Mouse (Mus musculus) granulocyte monocyte progenitor cell, adult 5-6 weeks (primary cell): ENCODE data around the gene Kcnj4. TPM values are rescaled to one million over a fixed set of nuclear protein-coding genes. Genes with fewer than 3 reads are reported as not detected.
A peak's percentile ranks its signal among the peaks of the same experiment; 100 is the strongest.

Experiments used
- ATAC-seq: replicated peaks from 2 replicates; pipeline ENCODE4 v1.8.0; 2016; ENCODE audit warnings: mild to moderate bottlenecking, moderate TSS enrichment, inconsistent platforms; ENCODE audit not compliant: poor library complexity, severe bottlenecking
- total RNA-seq, 2 experiments: library from RNA; stranded (forward) in 1 of 2; stranded (reverse) in 1 of 2; fragments of 200-712, 200-1000 nt in 1 of 2; fragments of >200 nt in 1 of 2; fragmentation: Nextera tagmentation in 1 of 2; gene quantifications; 2 replicates each; pipeline ENCODE4 v1.2.3; 2014 to 2017

The Kcnj4 gene
- total RNA-seq (2014; fragmentation: Nextera tagmentation) (not detected in 2 replicates), total RNA-seq (2017) (not detected in 2 replicates)

DNA sequence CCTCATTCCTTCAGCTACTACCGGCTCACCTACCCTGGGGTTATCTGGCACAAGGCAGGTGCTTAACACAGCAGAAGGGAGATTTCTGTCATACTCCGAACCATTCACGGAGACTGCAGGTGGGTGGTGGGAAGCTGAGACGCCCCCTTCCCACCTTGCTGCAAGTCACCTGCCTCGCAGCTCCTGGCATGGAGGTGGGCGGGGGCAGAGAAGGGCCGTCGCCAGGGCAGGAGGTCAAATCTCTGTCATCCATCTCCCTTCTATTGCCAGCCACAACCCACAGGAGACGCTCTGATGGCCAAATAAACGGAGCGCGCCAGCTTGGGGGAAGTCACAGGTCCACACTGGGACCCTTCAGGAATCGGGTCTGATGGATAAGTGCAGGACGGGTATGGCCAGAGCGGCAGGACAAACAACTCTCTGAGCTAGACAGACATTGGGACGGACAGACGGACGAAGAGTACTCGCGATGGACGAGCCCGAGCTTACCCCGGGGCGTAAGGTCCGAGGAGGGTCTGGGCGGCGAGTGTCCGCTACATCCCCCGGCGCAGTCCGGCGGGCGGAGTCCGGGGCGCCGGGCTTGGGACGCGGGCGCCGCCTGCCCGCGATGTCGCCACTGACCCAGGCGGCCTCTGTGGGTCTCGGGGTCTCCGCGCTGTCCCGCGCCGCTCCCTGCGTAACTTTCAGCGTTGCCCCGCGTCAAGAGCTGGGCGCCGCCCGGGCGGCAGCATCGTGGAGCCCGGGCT is at the start of gene Kcnj4:
Gene Kcnj4 (minus strand): TSS at position 535 of the 746 bp plus-strand sequence.
- ATAC-seq: no peak

DNA sequence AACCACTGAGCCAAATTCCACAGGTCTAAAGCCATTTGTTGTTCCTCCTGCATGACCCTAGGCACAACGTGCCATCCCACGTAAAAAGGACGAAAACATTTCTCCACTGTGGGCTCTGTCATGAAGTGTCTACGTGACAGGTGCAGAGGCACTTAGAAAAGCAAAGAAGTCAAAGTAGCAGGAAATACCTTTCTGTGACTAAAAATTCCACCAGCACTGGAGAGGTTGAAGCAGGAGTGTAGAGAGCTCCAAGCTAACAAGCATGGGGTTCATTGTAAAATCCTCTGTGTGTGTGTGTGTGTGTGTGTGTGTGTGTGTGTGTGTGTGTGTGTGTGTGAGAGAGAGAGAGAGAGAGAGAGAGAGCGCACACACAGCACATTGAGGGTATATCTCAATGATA is 47.5 kb upstream of the Kcnj4 start:
- ATAC-seq: no peak

DNA sequence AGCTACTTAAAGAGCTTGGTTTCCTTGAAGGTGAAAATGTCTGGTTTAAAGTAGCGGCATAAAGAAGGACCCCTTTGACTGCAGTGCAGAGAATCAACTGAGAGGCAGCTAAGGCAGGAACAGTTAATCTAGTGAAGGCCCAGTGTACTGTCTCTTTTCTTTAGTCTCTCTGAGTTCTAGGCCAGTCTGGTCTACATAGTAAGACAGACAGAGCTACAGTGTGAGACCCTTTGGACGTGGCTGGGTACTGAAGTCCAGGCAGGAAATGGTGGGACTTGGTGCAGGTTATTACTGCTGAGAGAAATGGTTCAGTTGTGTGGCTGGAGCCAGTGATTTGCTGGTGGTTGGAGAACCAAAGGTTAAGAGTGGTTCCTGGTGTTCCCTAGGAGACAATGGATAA is 43.2 kb upstream of the Kcnj4 start:
- no peak for ATAC-seq

DNA sequence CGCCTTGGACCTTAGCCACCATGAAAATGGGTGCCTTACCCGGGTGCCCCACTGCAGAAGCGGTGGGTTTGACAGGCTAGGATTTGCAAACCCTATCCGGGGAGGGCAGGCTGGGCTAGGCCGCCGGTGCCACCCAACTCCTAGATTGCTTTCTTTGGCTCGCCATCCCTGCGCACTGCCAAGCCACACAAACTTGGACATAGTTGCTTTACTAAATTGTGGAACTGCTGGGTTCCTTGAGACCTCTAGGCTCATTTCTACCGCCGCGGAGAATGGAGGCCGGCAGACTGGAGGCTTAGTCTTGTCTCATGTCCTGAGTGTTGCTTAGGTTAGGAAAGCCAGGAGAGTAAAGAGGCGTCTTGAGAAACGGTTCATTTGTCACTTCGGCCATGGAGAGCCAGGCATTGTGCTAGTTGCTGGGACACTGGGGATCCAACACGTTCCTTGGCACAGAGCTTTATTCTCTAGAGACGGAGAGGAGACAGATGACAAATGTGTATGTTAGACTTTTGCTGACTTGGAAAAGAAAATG is 42.3 kb upstream of the Kcnj4 start:
- ATAC-seq: no peak

DNA sequence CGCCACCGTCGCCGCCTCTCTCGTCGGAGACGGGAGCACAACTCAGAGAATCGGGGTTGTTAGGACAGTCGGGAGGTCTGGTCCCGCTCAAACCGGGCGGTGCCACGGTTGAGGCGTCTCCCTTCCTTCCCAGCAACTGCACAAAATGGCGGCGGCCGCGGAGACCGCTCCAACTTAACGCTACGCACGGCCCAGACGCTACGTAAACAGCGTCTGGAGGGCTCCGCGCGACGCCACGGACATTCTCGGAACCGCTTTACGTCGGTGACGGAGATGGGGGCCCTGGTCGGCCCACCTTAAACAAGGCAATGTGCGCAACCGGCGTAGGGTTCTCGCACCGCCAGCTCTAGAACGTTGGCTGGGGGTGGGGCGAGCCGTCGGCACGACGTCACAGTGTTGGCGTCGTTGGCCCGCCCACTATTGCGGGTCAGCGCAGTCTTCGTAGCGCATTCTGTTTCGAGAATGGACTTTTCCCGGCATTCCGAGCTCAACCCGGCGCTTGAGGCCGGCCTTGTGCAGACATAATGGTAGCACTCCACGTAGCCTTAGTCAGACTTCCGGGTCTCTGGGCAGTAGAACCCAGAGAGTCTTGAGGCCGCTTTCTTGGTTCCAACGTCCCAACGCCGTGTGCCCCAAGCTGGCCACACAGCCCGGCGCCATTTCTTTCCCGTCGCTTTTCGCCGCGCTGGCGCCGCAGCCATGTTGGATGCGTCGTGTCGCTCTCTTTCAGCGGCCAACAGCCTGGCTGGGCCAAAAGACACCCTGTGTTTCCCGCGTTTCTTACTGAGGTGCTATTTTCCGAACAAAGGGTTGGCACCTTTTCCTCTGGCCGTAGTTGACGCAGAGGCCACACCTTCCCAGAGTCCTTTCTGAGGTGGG is 41.6 kb upstream of the Kcnj4 start, which contains the start of gene Ddx17:
Gene Ddx17 (minus strand): TSS at position 332 of the 879 bp plus-strand sequence.
- ATAC-seq: peak; percentile 94

DNA sequence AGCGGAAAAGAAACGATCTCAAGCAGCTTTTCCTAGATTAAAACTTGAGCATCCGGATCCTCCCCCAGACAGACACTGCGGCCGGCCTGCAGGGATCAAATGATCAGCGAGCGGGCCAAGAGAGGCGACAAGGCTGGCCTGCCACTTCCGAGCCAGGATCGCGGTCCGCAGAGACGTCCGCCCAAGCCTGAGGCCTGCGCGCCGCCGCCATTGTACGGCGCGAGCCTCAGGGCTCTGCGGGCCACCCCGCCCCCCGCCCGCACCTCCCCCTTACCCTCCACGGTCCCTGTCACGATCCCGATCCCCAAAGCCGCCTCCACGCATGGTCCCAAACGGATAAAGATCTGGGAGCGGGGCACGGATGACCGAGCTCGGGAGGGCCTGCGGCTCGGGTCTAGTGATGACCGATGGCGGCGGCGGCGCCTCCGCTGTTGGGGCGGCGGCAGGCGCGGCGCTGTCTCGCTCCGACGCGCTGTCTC is 40.9 kb upstream of the Kcnj4 start:
- ATAC-seq: peak; percentile 13; the same call in 1 of the 2 replicates

DNA sequence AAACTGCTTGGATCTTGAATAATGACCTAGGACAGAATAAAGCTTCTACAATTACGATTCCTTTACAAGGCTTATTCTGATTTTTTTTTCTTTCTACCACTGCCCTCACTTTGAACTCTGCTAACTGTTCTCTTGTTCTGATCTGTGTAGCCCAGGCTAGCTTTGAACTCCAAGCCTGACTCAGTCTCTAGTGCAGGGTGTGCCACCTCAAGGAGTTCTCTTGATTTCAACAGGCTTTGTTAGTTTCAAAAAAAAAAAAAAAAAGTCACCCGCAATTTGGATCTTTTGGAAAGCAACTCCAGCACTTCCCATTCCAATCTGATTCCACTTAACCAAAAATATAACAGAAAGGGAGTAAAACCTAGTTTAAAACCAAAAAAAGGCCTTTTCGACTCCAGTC is 40.5 kb upstream of the Kcnj4 start:
- no peak for ATAC-seq

DNA sequence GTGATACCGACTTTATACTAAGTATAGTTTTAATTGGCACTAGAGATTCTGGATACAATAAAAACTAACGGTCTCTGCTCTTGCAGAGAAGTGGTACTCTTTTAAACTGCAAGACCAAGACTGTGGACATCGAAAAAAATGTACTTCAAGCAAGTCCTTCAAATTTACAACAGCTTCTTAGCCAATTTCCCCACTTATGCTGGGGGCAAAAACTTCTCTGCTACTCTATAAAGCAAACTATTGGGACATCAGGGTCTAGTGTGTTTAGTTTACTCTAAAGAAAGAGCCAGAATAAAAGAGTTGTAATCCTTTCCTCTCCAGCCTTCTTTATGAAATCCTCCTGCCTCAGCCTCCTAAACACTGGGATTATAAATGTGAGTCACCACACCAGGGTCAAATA is 38.9 kb upstream of the Kcnj4 start:
- no peak for ATAC-seq

DNA sequence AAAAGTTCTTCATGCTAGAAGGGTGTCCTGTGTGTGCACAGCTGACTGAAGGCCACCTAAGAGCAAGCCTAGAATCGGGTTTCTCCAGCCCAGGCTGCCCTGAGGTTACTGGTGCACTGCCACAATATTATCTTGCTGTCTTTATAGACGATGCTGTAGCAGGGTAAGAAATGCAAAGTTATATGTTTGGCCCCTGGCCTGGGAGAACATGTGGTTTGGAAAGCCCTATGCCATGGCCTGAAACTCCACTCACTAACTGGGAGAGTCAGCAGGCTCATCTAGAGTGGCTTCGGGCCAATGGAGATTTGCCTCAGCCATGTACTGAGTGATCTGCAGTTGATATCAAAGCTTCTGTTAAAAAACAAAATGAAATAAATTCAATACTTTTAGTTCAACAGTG is 28.8 kb upstream of the Kcnj4 start:
- ATAC-seq: no peak

DNA sequence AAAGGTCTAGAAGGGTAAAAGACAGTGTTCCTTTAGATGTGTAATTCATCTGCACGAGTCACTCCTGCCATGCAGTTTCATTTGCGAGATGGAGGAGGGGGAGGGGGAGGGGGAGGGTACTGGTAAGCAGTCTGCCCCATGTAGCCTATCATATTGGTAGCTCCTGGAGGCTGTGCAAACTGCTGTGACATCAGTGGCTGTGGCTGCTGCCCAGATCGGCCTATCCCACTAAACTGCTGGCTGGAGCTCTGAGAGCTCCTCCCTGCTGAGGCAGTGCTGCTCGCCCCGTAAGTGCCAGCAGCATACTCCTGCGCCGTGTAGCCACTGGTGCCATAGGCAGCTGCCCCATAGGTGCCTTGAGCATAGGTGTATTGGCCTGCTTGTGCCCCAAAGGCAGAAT is 24.9 kb upstream of the Kcnj4 start:
- ATAC-seq: no peak

DNA sequence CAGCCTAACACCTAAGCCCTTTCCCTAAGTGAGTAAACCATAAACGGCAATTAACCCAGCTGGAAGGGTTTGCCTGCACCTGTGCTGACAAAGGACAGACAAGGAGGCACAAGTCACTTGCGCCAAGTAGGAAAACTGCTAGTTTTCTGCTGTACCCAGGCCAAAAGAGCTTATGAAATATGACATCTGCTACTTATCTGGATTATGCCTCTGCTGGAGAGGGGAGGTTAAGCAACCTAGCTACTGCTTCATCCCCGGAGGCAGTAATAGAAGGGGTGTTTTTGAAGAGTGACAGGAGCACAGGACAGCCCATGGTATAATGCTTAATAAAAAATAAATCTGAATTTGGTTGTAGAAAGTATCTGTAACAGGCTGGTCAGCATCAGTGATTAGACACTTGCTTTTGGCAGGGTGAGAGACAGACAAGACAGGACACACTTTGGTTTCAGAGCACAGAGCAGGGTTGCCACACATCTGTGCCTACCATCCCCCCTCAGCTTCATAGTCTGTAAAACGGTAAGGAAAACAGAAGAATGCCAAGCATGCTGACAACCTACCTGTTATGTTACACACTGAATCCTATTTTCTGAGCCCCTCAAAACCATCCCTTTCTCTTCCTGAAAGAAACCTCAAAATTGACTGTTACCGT is 23.1 kb upstream of the Kcnj4 start:
- ATAC-seq: no peak

DNA sequence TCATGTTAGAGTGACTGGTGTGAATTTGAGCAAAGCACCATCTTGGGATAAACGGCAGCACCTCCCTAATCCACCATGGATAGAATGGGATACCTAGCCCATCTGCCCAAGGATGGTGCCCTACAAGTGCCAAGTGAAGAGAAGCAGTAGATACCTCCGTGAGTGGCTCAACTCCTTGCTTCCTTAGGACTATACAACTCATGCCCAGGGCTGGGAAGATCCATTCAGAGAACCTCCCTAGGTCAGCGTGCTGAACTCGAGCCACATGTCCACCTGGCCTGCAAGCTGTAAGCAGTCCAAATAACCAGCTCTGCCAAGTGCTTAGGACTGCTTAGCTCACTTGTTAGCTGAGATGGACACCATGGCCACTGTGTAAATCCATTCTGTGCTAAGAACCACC is 22.2 kb upstream of the Kcnj4 start:
- ATAC-seq: no peak

DNA sequence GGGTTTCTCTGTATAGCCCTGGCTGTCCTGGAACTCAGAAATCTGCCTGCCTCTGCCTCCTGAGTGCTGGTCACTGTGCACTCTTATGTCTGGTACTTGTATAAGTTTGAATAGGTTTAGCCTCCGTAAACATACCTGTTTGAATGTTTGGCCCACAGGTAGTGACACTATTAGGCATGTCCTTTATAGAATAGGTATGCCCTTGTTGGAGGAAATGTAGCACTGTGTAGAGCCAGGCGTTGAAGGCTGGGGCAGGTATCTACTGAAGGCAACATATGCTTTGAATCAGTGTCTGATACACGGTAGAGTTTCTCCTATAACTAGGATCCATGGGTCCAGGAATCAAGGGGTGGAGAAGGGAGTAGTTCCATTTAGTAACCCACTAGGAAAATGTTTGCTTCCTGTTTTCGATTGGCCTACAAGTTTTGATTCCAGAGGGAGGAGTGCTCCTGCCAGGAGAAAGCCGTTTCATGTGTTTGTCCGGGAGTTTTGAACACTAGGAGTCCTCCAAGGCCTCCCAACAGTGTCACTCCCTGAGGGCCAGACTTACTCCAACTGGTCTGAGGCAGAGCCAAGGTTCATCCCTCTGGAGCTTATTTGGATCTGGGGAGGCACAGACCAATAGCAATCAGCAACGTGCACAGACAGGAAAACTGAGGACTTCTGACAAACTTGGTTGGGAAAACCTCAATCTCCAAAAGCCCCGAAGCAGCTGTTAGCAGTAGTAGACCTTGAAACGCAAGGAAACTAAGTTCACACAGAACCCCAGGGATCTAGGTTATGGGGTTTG is 21.1 kb upstream of the Kcnj4 start:
- no peak for ATAC-seq

DNA sequence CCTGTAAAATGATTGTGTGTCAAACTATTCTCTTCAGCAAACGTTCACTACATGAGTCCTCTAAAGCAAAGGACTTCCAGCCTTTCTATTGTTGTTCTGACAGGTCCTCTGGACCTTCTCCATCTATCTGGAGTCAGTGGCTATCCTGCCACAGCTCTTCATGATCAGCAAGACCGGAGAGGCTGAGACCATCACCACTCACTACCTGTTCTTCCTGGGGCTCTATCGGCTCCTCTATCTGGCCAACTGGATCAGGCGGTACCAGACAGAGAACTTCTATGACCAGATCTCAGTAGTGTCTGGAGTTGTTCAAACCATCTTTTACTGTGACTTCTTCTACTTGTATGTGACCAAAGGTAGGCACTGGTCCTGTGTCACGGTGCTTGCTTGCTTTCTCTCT is 20.5 kb upstream of the Kcnj4 start:
- ATAC-seq: no peak

DNA sequence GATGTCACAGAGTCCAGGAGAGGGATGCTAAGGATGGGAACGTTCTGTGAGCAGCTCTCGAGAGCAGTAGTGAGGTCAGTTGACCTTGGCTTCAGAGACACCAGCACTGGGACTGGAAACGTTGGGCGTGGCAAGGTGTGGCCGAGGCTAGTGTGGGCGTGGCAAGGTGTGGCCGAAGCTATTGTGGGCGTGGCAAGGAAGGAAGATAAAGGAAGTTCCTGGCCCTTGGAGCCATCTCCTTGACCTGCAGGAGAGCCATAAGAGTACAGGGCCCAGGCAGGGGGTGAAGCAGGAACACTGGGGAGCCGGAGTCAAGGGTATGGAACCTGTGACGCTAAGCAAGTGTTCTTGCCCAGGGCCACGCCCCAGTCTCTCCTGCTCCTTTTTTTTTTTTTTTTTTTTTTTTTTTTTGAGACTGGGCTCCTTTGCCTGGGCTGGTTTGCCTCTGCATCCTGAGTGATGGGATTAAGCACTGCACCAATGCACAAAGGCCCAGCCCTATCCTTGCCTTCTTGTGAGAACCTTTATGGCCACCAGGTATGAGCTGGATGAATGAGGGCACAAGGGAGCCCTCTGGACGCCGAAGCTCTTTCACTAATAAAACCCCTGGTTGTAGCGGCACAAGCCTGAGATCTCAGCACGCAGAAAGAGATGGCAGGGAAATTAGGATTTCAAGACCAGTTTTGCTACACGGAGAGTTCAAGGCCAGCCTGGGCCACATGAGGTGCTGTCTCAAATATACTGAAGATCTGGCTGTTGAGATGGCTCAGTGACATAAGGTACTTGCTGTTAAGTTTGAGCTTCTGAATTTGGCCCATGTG is 14.6 kb upstream of the Kcnj4 start:
- 0 out of 2 replicates have a peak, but pooled peaks have one; percentile 12 for ATAC-seq

DNA sequence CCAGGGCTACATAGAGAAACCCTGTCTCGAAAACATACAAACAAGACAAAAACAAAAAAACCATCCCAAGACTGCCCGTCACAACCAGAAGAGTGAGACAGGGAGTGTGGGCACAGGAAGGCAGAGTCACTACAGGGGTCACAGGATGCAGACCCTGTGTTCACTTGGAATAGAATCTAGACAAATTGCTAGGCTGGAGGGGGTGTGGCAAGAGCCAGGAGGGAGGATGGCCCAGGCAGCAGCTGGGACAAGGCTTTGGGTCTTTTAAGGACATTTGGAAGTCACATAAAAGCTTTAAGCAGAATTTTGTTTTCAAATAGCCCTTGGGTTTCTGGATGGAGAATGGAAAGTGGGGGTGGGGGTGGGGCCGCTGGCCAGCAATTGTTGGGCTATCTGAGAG is 13.5 kb upstream of the Kcnj4 start:
- no peak for ATAC-seq

DNA sequence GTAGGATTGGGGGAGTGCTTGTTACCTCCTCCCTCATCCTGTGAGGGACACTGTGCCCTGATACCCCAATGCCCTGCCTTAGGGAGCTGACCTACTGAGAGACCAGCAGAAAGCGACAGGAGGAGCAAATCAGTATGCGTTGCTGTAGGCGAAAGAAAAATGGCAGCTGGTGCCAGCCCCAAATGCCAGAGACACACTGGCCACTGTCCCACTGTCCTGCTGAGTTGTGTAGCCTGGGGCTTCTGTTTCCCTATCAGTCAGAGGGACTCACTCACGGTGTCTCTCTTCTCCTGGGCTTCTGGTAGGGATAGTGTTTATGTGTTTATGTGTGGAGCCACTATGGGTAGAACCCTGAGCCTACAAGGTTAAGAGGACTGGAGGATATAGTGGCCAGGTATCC is 12.7 kb upstream of the Kcnj4 start:
- ATAC-seq: no peak

DNA sequence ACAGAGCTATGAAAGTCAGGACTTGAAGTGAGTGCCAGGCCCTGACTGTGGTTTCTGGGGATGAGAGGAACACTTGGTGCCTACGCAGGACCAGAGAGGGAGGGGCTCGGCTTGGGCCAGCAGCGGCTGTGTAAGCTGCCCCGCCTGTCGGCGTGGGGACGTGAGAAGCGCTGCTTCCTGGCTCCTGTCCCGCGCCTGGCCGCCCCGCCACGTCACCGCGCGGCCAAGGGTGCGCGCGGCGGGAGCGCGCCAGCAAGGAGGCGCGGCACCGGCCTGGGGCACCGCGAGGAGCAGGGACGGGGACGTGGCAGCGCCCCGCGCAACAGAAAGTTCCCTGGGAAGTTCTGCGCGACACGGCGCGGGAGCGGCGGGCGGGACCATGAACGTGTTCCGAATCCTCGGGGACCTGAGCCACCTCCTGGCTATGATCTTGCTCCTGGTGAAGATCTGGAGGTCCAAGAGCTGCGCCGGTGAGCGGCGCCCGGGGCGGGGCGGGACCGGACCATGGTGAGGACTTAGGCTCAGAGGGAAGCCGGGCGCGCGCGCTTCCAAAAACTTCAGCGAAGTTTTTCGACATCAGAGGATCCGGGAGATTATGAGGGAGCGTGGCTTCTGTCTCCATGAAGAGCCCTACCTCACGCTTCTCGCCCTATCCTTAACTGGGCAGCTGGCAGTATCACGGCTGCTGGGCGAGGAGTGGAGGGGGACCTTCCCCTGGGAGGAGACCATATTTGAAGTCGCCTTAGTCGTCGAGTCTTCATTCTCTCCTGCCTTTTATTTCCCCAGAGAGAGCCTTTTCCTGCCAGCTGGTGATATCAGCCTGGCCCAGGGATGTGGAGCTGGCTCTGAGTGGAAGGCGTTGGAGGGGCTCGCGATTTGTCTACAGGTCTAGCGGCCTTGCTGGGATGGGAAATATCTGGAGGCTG is 11.4 kb upstream of the Kcnj4 start, which contains the start of gene Kdelr3:
Gene Kdelr3 (plus strand): TSS at position 241 of the 926 bp plus-strand sequence.
- peak; percentile 57 for ATAC-seq
